Mouse (Mus musculus) spleen, adult 2 months (tissue): ENCODE results near the gene Lhx4. TPM values are rescaled to one million over a fixed set of nuclear protein-coding genes. Genes with fewer than 3 reads are reported as not detected.

Source experiments
- DNase-seq, 2 experiments: peaks; one replicate each; pipeline versions ENCODE4 v3.0.0 to v3.0.0-alpha.2; 2012 to 2021; ENCODE audit warnings: low spot score in 2 of 2, low read depth in 1 of 2
- H3K27ac ChIP-seq: fragments of 200-500 bp; 2 replicates; pipeline ENCODE4 v1.5.1; 2012; ENCODE audit warnings: low read length, inconsistent platforms; ENCODE audit not compliant: insufficient read depth
- H3K27me3 ChIP-seq: fragments of 200-500 bp; 2 replicates; pipeline ENCODE4 v1.6.1; 2012; ENCODE audit warnings: mild to moderate bottlenecking, moderate library complexity, low read length, inconsistent platforms; ENCODE audit not compliant: control insufficient read depth, insufficient read depth
- H3K36me3 ChIP-seq: fragments of 200-500 bp; 2 replicates; pipeline ENCODE4 v1.6.1; 2012; ENCODE audit warnings: mild to moderate bottlenecking, low read length, inconsistent platforms; ENCODE audit not compliant: control insufficient read depth, insufficient read depth
- H3K4me1 ChIP-seq: fragments of 200-500 bp; 2 replicates; pipeline ENCODE4 v1.6.1; 2011; ENCODE audit warnings: inconsistent platforms; ENCODE audit not compliant: control insufficient read depth, insufficient read depth, insufficient read length
- H3K4me3 ChIP-seq: fragments of 200-500 bp; 2 replicates; pipeline ENCODE4 v1.5.1; 2011; ENCODE audit warnings: mild to moderate bottlenecking, inconsistent platforms; ENCODE audit not compliant: insufficient read depth, insufficient read length; ENCODE audit errors: extremely low read depth
- CTCF ChIP-seq: fragments of 200-500 bp; IDR thresholded peaks from 2 replicates; pipeline ENCODE4 v1.5.1; 2011; ENCODE audit warnings: mild to moderate bottlenecking, inconsistent platforms; ENCODE audit not compliant: insufficient read depth, insufficient read length, insufficient replicate concordance; ENCODE audit errors: extremely low read depth
- POLR2A ChIP-seq: fragments of 200-500 bp; IDR thresholded peaks from 2 replicates; pipeline ENCODE4 v1.6.1; 2011; ENCODE audit warnings: low read depth, low read length, inconsistent platforms
- WGBS: fragments of 180-500 bp; shearing (Covaris S2); methylation state at CpG from one replicate; pipeline ENCODE4 v1.1.7; 2018; 5-methylcytosine and 5-hydroxymethylcytosine counted together
- polyA plus RNA-seq: library from polyadenylated mRNA; depleted of rRNA; stranded (reverse); fragments of >200 nt; gene quantifications from 2 replicates; pipeline ENCODE4 v1.2.3, GENCODE M21; 2012

Lhx4 gene
- polyA plus RNA-seq, 1 experiment, result not detected

DNA sequence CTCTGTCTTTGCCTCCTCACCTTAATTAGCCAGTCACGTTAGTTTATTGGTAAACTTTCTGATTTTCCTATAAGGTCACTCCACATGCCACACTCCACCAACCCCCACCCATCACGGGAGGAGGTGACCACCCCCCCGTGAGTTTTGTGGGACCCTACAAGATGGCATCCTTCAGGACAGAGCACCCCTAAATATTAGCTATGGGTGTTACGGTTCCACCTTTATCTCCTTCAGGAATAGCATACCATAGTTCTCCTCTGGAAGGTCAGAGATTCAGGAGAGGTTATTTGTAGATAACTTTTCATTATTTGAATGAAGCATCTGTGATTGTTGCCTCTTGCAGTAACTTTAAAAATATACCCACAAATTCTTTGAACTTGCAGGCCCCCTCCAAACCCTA lies 7.2 kb upstream of the Lhx4 start:
- Histone ChIP-seq H3K27ac (no peak overlapping the region), H3K4me3 (no peak overlapping the region), H3K4me1 (no peaks in the 10 kb centered on the region), H3K36me3 (no peaks in the 10 kb centered on the region), H3K27me3 (no peaks in the 10 kb centered on the region)
- DNase-seq, result no peak
- no peak for TF ChIP-seq POLR2A
- no peak for TF ChIP-seq CTCF
- 87% methylated on average over 4 of the region's 4 CpGs for WGBS

DNA sequence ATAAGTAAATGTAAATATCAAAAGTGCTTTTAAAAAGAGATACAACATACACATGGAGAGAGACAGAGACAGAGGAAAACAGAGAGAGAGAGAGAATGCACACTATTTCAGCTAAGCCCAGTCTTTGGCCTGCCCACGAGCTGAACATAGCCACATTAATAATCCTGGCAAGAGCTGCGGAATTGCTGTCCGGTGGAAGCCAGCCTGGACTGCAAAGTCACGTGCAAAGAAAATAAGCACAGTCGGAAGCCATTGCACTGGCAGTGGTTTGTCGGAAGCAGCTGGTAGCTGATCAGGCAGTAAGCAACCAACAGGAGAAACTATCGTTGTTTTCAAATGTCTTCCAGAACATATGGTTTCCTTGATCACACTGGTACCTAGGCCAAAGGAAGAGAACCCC lies 6.1 kb upstream of the Lhx4 start:
- TF ChIP-seq CTCF, result no peak
- TF ChIP-seq POLR2A, result no peak
- H3K4me3 ChIP-seq, result no peak overlapping the region
- no peak overlapping the region for H3K27ac ChIP-seq
- no peaks in the 10 kb centered on the region for H3K36me3 ChIP-seq
- WGBS, result 90% methylated on average over 7 of the region's 7 CpGs
- H3K27me3 ChIP-seq, result no peaks in the 10 kb centered on the region
- no peaks in the 10 kb centered on the region for H3K4me1 ChIP-seq
- DNase-seq, result no peak

DNA sequence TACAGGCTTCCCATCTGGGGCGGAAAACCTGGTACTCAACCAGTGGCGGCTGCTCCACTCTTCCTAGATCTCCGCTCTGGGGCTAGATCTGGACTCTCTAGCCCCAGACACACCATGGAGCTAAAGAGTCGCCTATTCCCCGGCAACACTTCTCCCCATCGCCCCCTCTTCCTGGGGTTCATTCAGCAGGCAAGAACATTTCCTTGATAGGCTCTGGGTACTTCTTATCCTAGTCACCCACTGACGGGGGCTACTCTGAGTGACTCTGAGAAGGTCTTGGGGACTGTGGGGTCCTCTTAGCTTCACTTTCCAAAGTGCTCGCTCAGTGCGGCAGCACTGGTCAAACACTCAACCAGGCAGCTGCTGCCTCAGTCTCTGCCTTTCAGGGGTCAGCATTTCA lies 1.9 kb upstream of the Lhx4 start:
- no peaks in the 10 kb centered on the region for H3K27me3 ChIP-seq
- 76% methylated on average over 9 of the region's 9 CpGs for WGBS

DNA sequence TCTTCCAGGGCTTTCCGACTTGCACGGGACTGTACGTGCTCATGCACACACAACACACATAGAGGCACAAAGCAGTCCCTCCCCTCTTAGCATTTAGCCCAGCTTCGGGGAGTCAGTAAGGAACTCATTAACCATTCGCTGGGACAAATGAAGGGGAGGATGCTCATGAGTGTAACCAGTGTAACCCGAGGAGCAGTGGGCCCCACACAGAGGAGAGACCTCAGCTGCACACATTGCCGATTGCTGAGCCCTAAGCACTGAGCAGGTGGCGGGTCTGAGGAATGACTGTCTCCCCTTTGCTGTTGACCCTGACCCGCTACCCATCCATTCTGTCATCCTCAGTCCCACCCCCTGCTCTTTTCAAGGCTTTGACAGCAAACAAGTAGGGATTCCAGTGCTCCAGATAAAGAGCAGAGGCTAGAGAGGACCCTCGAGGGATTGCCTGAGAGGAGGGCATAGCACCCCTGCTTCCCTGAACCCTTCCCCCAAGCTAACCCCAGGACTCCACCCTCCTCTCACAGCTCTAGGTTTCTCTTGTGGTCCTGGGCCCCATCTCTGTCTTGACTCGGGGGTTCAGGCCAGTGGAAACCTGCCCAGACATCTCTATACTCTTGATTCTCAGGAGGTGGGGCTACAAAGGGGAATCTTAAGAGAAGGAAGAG lies 836 bp downstream of the Lhx4 start:
- no peak overlapping the region for H3K4me3 ChIP-seq
- no peak for DNase-seq
- no peaks in the 10 kb centered on the region for H3K4me1 ChIP-seq
- no peaks in the 10 kb centered on the region; the same call in none of the 2 replicates for H3K27me3 ChIP-seq
- WGBS, result 40% methylated on average over 11 of the region's 11 CpGs
- H3K27ac ChIP-seq, result no peak overlapping the region
- TF ChIP-seq POLR2A (no peak), CTCF (no peak)
- H3K36me3 ChIP-seq, result no peaks in the 10 kb centered on the region

More for the DNA sequence above, 1.9 kb upstream of the Lhx4 start:
- Histone ChIP-seq H3K4me1 (no peaks in the 10 kb centered on the region), H3K36me3 (no peaks in the 10 kb centered on the region), H3K27ac (no peak overlapping the region), H3K4me3 (no peak overlapping the region)
- no peak for DNase-seq
- TF ChIP-seq POLR2A (no peak), CTCF (no peak)

DNA sequence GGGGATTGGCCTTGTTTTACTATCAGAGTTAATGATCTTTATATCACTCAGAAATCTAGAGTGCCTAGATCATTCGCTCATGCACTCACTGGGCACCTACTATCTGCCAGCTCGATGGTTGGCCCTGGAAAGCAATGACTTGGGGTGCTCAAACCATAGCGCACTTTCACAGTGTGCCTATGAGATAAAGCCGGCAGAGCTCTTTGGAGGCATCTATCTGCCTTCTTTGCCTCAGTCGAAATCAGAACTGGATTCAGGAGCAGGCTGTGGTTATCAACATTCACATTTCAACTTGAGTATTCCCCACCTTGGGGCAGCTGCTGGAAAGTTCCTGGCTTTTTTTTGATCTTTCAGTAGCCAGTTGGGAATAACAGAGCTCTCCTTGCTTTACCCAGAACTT lies 3.6 kb downstream of the Lhx4 start:
- WGBS, result 83% methylated on average over 5 of the region's 5 CpGs

DNA sequence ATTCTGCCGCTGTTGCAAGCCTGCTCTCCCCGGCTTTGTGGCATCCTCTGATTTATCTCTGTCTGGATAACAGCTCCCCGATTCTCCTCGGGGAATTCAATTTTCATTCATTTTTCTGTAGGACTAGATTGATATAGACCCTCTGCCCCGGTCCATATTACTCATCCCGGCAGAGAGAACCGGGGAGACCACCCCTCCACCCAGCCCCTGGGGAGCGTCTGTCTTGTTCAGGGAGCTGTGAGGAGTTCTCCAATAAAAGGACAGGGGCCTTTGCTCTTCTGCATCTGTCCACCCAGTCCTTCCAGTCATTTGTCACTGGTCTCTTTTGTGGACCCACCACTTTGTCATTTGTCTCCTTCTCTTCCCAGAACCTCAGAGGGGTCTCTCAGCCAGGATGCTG lies 4.5 kb downstream of the Lhx4 start:
- no peak overlapping the region for H3K27ac ChIP-seq
- no peak overlapping the region for H3K4me3 ChIP-seq
- H3K4me1 ChIP-seq, result peaks cover 9% of the 10 kb centered on the region
- no peak for DNase-seq
- no peak for TF ChIP-seq POLR2A
- no peak for TF ChIP-seq CTCF
- peaks cover 13% of the 10 kb centered on the region for H3K27me3 ChIP-seq
- no peaks in the 10 kb centered on the region for H3K36me3 ChIP-seq
- 16% methylated on average over 8 of the region's 8 CpGs for WGBS

More for the DNA sequence above, 3.6 kb downstream of the Lhx4 start:
- no peak overlapping the region for H3K4me3 ChIP-seq
- no peak overlapping the region for H3K27ac ChIP-seq
- H3K36me3 ChIP-seq, result no peaks in the 10 kb centered on the region
- TF ChIP-seq CTCF (no peak), POLR2A (no peak)
- no peak for DNase-seq
- H3K27me3 ChIP-seq, result peaks cover 4% of the 10 kb centered on the region
- peaks cover under 1% of the 10 kb centered on the region; the same call in 1 of the 2 replicates for H3K4me1 ChIP-seq
